Mouse (Mus musculus): ENCODE data around the gene Celf5.

GRCm38 (mm10) chr10:81421041-81421796 lies 61.3 kb downstream of the Celf5 start:
- TF ChIP-seq CTCF (IDR thresholded peaks at IDR 0.05; ENCODE audit: extremely low read depth, insufficient read depth, insufficient read length, insufficient replicate concordance) = no peak
- no peak for TF ChIP-seq POLR2A (IDR thresholded peaks at IDR 0.05; ENCODE audit: low read depth, low read length)

All from spleen, adult 2 months (tissue).